Mouse (Mus musculus) frontal cortex, postnatal 10 days (tissue): ENCODE measurements around the gene Ascl4.
A peak's percentile ranks its signal among the peaks of the same experiment; 100 is the strongest.

ENCODE experiments used
- DNase-seq, 2 experiments: peaks; one replicate each; pipeline ENCODE4 v3.0.0; 2022; ENCODE audit warnings: low spot score in 2 of 2, mixed read lengths in 1 of 2

Gene Ascl4

GRCm38 (mm10) chr10:85968731-85969130, 41.2 kb downstream of the Ascl4 start:
- DNase-seq = no peak

- DNase-seq = no peak
Measured at GRCm38 (mm10) chr10:85969894-85970620, 42.6 kb downstream of the Ascl4 start.

GRCm38 (mm10) chr10:85971826-85972225, 44.3 kb downstream of the Ascl4 start:
- no peak for DNase-seq

GRCm38 (mm10) chr10:85972915-85973314, 45.4 kb downstream of the Ascl4 start:
- DNase-seq = peak; percentile 16 to 32

- no peak for DNase-seq
Measured at GRCm38 (mm10) chr10:85989412-85990115, 62.1 kb downstream of the Ascl4 start.

GRCm38 (mm10) chr10:85992412-85992811, 64.9 kb downstream of the Ascl4 start:
- DNase-seq = no peak

- no peak for DNase-seq
Measured at GRCm38 (mm10) chr10:85993836-85994235, 66.4 kb downstream of the Ascl4 start.

GRCm38 (mm10) chr10:85994543-85995104, 67.1 kb downstream of the Ascl4 start:
- DNase-seq = no peak
